Mouse (Mus musculus) mouse embryonic stem cell (cell line): ENCODE results near the gene 9430038I01Rik.

Source experiments
- in situ Hi-C, 2 experiments: fragments of 300-500 bp; cut with MboI; formaldehyde crosslinking; loops; 1 replicate in 1 of 2; 3 replicates in 1 of 2; pipeline ENCODE4 v1.14.3; 2019 to 2020; ENCODE audit warnings: low sequenced_read_pairs in 2 of 2, low pct_unique_long_range_greater_than_20kb in 1 of 2, mixed read lengths in 1 of 2; ENCODE audit not compliant: unreplicated experiment in 1 of 2

9430038I01Rik gene

DNA sequence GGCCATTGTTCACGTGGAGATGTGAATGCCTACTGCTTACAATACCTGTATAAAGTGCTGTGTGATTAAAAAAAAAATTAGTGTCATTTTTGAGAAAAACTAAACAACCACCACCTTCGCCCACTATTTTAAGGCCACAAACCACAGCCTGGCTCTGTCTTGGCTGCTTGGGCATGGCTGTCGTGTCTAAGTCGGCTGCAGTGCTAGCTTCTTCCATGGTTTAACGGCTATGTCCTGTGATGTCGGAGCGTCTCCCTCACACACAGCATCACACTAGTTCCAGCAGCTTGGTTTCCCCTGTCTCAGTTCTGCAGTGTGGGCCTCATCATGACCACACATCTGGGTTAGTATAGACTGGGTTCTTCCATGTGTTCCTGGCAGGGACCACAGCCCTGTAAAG, 35.6 kb downstream of the 9430038I01Rik start:
- in situ Hi-C loops = no loop called here

DNA sequence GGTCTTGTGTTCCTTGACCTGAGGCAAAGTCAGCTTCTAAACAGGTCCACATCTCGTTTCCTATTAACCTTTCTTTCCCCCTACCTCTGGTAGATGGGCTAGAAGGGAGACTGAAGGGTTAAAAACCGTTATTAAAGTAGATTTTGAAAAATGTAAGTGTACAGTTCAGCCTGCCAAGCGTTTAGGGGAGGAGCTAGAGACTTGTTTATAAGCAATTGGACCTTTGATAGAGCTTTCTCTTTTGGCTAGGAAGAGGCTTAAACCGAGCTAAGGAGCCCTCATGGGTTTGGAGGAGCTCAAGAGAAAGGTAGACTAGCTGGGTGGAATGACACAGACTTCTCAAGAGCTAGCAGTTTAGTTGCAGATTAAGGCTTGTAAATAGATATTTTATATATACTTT, 38.8 kb downstream of the 9430038I01Rik start:
- in situ Hi-C loops = no loop called here

DNA sequence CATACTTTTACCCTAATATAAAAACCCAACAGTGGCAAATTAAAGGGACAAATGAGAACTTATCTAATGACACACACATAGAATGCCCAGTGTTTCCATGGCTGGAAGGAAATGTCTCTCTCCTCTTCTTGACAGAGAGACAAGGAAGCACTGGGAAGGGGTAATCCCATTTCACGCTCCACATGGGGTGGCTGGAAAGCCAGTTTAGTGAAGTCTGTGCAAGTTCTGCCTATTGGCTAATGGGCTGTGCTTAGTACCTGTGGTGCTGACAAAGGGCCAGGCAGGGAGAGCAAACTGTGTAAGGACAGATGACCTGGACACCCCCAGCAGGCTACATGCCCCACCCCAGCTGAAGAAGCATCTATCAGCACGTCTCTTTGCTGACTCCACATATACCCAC, 40.4 kb downstream of the 9430038I01Rik start:
- in situ Hi-C loops = no loop called here

DNA sequence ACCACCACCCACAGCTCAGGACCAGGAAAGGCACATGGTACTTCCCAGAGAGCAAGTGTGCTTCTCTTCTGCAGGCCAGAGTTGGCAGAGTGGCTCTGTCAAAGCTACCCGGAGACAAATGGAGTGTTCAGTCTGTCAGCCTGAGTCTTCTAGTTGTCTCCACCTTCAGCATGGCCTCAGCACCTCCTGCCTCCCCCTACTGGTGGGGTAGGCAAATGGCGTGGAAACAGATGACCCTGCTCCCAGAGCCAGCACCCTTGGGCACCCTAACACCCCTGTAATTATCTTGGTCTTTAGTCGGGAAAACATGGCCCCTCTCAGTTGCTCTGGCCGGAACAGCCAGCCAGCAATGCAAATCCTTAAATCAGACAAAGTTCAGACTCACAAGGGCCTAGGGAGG, 43.8 kb downstream of the 9430038I01Rik start:
- in situ Hi-C loops = no loop called here

DNA sequence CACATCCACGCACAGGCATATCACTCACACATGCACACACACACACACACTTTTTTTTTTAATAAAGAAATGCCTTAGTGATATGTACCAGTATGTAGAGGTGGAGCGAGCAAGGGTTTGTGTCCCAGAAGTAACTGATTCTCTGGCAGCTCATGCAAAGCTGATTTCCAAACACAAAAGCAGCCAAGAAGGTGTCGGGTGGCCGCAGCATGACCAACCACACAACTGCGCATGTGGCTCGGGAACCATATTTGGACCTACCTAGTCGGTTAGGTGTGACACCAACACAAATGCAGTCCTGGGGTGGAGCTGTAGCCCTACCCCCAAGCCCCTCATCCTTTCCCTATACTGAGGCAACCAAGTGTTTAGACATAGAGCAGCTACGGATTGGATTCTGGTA, 45.5 kb downstream of the 9430038I01Rik start:
- in situ Hi-C loops = no loop called here

DNA sequence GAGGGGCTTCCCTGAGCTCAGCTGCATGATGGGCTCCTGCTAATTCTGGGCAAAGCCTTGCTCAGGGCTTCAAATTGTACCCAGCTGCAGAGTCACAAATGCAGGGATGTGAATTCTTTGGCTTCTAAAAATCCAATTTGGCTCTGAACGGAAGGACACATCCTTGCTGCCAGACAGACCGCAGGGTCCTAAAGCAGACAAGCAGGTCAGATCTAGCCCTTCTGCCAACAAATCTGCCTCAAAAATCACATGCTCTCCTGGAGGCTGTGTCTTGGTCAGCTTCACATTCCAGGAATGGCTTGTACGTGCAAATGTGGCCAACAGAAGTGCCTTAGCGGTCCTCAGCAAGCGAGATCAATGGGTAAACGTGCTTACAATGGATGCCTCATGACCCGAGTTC, 46.0 kb downstream of the 9430038I01Rik start:
- in situ Hi-C loops = no loop called here

DNA sequence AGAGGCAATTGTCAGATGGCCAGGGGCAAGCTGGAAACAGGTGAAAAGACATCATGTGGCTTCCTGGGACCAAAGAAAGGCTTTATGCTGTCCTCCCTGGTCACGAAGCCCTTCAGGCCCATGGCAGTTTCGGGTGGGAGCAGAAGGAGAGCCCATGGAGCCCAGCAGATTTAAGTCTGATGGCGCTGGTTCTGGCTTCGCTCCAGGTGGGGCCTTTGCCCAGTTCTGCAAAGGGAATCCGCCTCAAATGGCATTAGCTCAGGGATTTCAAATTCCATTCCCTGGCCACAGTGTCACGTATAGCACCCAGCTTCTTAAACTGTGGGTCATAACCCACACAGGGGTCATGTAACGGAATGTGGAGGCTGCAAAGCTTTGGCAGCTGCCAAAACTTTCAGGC, 63.7 kb downstream of the 9430038I01Rik start:
- in situ Hi-C loops = no loop called here

DNA sequence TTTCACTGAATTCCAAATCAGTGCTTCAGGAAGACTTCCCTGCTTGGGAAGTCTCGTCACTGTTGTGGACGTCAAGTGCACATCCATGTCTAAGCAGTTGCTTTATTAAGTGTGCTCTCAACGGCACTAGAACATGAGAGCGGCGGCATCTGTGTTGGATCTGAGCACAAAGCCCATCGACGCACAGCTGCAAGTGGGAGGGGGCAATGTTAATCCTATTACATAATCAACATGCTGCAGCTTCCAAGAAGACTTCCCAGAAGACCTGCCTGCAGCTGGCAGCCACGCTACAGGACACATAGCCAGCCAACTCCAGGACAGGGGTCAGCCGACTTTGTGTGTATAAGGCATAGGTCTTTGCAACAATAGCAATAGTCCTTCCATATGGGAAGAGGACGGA, 64.5 kb downstream of the 9430038I01Rik start:
- in situ Hi-C loops = no loop called here

DNA sequence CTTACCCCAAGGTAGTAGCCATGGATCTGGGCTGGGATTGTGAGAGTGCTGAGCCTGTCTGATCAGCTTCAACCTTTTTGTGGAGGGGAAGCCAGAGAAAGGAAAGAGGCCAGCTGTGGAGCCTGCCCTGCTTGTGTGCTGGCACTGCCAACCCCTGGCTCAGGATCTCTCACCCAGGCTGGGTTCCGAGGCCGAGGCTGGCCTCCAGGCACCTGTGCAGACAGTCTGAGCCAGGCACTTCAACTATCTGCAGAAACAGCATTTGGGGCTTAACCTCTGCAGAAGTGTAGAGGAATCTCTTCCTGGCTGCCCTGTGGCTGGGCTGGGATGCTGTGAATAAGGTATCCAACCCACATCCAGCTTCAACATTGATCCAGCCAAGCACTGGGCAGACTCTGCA, 76.6 kb downstream of the 9430038I01Rik start:
- in situ Hi-C loops = no loop called here
